8 mouse cellular contexts compared by ENCODE assay signal in the genomic region with DNA sequence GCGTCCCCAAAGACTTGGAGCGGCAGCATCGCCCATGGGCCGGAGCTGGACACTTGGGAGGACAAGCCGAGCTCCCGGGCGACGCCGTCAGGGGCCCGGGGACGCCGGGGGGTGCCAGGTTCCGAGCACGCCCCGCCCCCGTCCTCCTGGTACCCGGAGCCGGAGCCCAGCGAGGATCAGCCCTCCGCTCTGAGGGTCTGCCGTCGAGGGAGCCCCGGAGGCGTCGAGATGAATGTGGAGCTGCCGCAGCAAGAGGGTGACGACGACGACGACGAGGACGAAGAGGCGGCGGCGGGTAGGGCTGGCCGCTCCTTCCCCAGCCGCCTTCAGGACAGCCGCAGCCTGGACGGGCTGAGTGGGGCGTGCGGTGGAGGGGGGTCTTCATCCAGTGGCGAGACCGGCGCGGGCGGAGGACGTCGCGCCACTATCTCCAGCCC. TPM values are rescaled to one million over a fixed set of nuclear protein-coding genes. Genes with fewer than 3 reads are reported as not detected.
A peak's percentile ranks its signal among the peaks of the same experiment; 100 is the strongest.
DNase-seq lines count a peak whose midpoint lies in the region; ATAC-seq lines count a peak whose summit lies in the region.

No protein-coding gene starts in this region.

- WGBS in embryonic facial prominence, embryonic 12.5 days, result 1% methylated on average over 49 of the region's 49 CpGs
- WGBS in intestine, embryonic 14.5 days, result under 1% methylated on average over 47 of the region's 49 CpGs
- under 1% methylated on average over 39 of the region's 49 CpGs for WGBS in midbrain, embryonic 12.5 days

- no peaks in the 10 kb centered on the region for H3K36me3 ChIP-seq in embryonic facial prominence, embryonic 12.5 days
- H3K36me3 ChIP-seq in intestine, embryonic 14.5 days (ENCODE audit: control insufficient read depth, insufficient read depth, low read length), result no peaks in the 10 kb centered on the region
- no peaks in the 10 kb centered on the region for H3K36me3 ChIP-seq in midbrain, embryonic 12.5 days

- ATAC-seq in embryonic facial prominence, embryonic 12.5 days (ENCODE audit: insufficient number of reproducible peaks, insufficient read depth, low FRiP score, low TSS enrichment), result peak; percentile 17; the same call in 1 of the 2 replicates
- ATAC-seq in intestine, embryonic 14.5 days (replicated peaks; ENCODE audit: low FRiP score, low TSS enrichment, low read depth), result peak; percentile 15; the same call in 1 of the 2 replicates
- ATAC-seq in midbrain, embryonic 12.5 days (ENCODE audit: low FRiP score, low read depth), result peak; percentile 3; the same call in 1 of the 2 replicates

- peak; percentile 61 to 64 for DNase-seq in adrenal gland, adult 18-20 months (ENCODE audit: low spot score in 2 of 2)
- DNase-seq in adrenal gland, adult 2 months, result no peak
- DNase-seq in left cerebral cortex, postnatal 4 days, result peak; percentile 54
- DNase-seq in left cerebral cortex, postnatal 36 days (ENCODE audit: low spot score in 2 of 2), result no peak
- peak; percentile 82 for DNase-seq in intestine, embryonic 14.5 days (ENCODE audit: low spot score)
- no peak for DNase-seq in frontal cortex, postnatal 10 days (ENCODE audit: low spot score in 2 of 2)

- intact Hi-C loops in left cerebral cortex, postnatal 4 days (cut with DNase I), result no loop called here
- intact Hi-C loops in left cerebral cortex, postnatal 36 days (cut with DNase I), result loop anchor here (5.0 to 10.0 kb wide), 2 partner anchors 37 to 185 kb away; a partner anchor contains a TSS

- H3K9ac ChIP-seq in embryonic facial prominence, embryonic 12.5 days, result peak overlapping the region; percentile 64
- H3K9ac ChIP-seq in intestine, embryonic 14.5 days (ENCODE audit: low read length), result peak overlapping the region; percentile 84
- H3K9ac ChIP-seq in midbrain, embryonic 12.5 days (replicated peaks), result peak overlapping the region; percentile 87

- H3K9me3 ChIP-seq in embryonic facial prominence, embryonic 12.5 days, result no peaks in the 10 kb centered on the region
- H3K9me3 ChIP-seq in intestine, embryonic 14.5 days (ENCODE audit: control insufficient read depth, low read length), result no peaks in the 10 kb centered on the region
- no peaks in the 10 kb centered on the region for H3K9me3 ChIP-seq in midbrain, embryonic 12.5 days

- H3K27me3 ChIP-seq in embryonic facial prominence, embryonic 12.5 days, result no peaks in the 10 kb centered on the region
- no peaks in the 10 kb centered on the region for H3K27me3 ChIP-seq in intestine, embryonic 14.5 days (replicated peaks; ENCODE audit: control insufficient read depth, insufficient read depth, low read length)
- H3K27me3 ChIP-seq in midbrain, embryonic 12.5 days, result peaks cover 7% of the 10 kb centered on the region; the same call in 1 of the 2 replicates

- H3K4me1 ChIP-seq in embryonic facial prominence, embryonic 12.5 days, result peaks cover 23% of the 10 kb centered on the region
- peaks cover 21% of the 10 kb centered on the region for H3K4me1 ChIP-seq in intestine, embryonic 14.5 days (replicated peaks; ENCODE audit: control insufficient read depth, insufficient read depth, low read length)
- H3K4me1 ChIP-seq in midbrain, embryonic 12.5 days, result peaks cover 29% of the 10 kb centered on the region

- peak overlapping the region; percentile 83 for H3K27ac ChIP-seq in embryonic facial prominence, embryonic 12.5 days
- peak overlapping the region; percentile 89 for H3K27ac ChIP-seq in intestine, embryonic 14.5 days (ENCODE audit: low read depth)
- H3K27ac ChIP-seq in midbrain, embryonic 12.5 days (replicated peaks), result peak overlapping the region; percentile 92

- peak overlapping the region; percentile 96 for H3K4me2 ChIP-seq in embryonic facial prominence, embryonic 12.5 days (replicated peaks)
- H3K4me2 ChIP-seq in intestine, embryonic 14.5 days (ENCODE audit: low read length), result peak overlapping the region; percentile 80
- peak overlapping the region; percentile 93 for H3K4me2 ChIP-seq in midbrain, embryonic 12.5 days (replicated peaks)

- peak overlapping the region; percentile 87 for H3K4me3 ChIP-seq in embryonic facial prominence, embryonic 12.5 days
- H3K4me3 ChIP-seq in intestine, embryonic 14.5 days (ENCODE audit: low read depth, low read length), result peak overlapping the region; percentile 78
- H3K4me3 ChIP-seq in midbrain, embryonic 12.5 days, result peak overlapping the region; percentile 85

RNA-seq across cellular contexts. Expression of a gene that starts 0.5 kb away (rescaled TPM):
- 10 to 100 TPM; 23.7 to 23.9 TPM for total RNA-seq in adrenal gland, adult 18-20 months (2021)
- 10 to 100 TPM; 21.3 to 26.4 TPM for total RNA-seq in adrenal gland, adult 2 months (2021)
- 38.9 and 41.4 TPM in 2 replicates for polyA plus RNA-seq in adrenal gland, adult 2 months (2012; rRNA removed)
- total RNA-seq in left cerebral cortex, postnatal 4 days (2021), result 10 to 100 TPM; 23.8 to 25.2 TPM
- 10 to 100 TPM; 30.7 to 38.4 TPM for total RNA-seq in left cerebral cortex, postnatal 36 days (2021)
- 12.3 and 12.6 TPM in 2 replicates for polyA plus RNA-seq in embryonic facial prominence, embryonic 12.5 days (2016; fragmentation: Nextera tagmentation; extraction: Ambion mirVana)
- 8.8 TPM in 2 replicates for polyA plus RNA-seq in intestine, embryonic 14.5 days (2014; fragmentation: Nextera tagmentation; extraction: Ambion mirVana)
- 13.3 and 16.3 TPM in 2 replicates for polyA plus RNA-seq in midbrain, embryonic 12.5 days (2016; fragmentation: Nextera tagmentation; extraction: Ambion mirVana)

RNA-seq across cellular contexts. Expression of a gene that starts 10.6 kb away (rescaled TPM):
- total RNA-seq in adrenal gland, adult 18-20 months (2021), result 10 to 100 TPM in 1 of 2 experiments, 1 to 10 TPM in 1; 8.1 to 11.9 TPM
- 10 to 100 TPM in 1 of 2 experiments, 1 to 10 TPM in 1; 9.5 to 16.9 TPM for total RNA-seq in adrenal gland, adult 2 months (2021)
- 46.6 and 49.1 TPM in 2 replicates for polyA plus RNA-seq in adrenal gland, adult 2 months (2012; rRNA removed)
- total RNA-seq in left cerebral cortex, postnatal 4 days (2021), result 10 to 100 TPM; 13.9 to 14.8 TPM
- 10 to 100 TPM; 19.5 to 20.5 TPM for total RNA-seq in left cerebral cortex, postnatal 36 days (2021)
- polyA plus RNA-seq in embryonic facial prominence, embryonic 12.5 days (2016; fragmentation: Nextera tagmentation; extraction: Ambion mirVana), result 36.8 and 43.5 TPM in 2 replicates
- polyA plus RNA-seq in intestine, embryonic 14.5 days (2014; fragmentation: Nextera tagmentation; extraction: Ambion mirVana), result 50.1 and 58.9 TPM in 2 replicates
- 45.1 and 48.3 TPM in 2 replicates for polyA plus RNA-seq in midbrain, embryonic 12.5 days (2016; fragmentation: Nextera tagmentation; extraction: Ambion mirVana)

RNA-seq across cellular contexts. Expression of a gene that starts 14.5 kb away (rescaled TPM):
- total RNA-seq in adrenal gland, adult 18-20 months (2021), result 1 to 10 TPM; 1.4 to 1.9 TPM
- 1 to 10 TPM; 1.7 to 2.8 TPM for total RNA-seq in adrenal gland, adult 2 months (2021)
- polyA plus RNA-seq in adrenal gland, adult 2 months (2012; rRNA removed), result 10.8 and 11.2 TPM in 2 replicates
- 1 to 10 TPM; 8.2 to 10.0 TPM for total RNA-seq in left cerebral cortex, postnatal 4 days (2021)
- total RNA-seq in left cerebral cortex, postnatal 36 days (2021), result 1 to 10 TPM in 1 of 2 experiments, under 1 TPM in 1; 0.43 to 1.1 TPM
- 148 and 152 TPM in 2 replicates for polyA plus RNA-seq in embryonic facial prominence, embryonic 12.5 days (2016; fragmentation: Nextera tagmentation; extraction: Ambion mirVana)
- 150 and 170 TPM in 2 replicates for polyA plus RNA-seq in intestine, embryonic 14.5 days (2014; fragmentation: Nextera tagmentation; extraction: Ambion mirVana)
- polyA plus RNA-seq in midbrain, embryonic 12.5 days (2016; fragmentation: Nextera tagmentation; extraction: Ambion mirVana), result 139 and 142 TPM in 2 replicates

RNA-seq across cellular contexts. Expression of a gene that starts 28.3 kb away (rescaled TPM):
- total RNA-seq in adrenal gland, adult 18-20 months (2021), result 100 to 1,000 TPM; 106 to 137 TPM
- 100 to 1,000 TPM; 104 to 130 TPM for total RNA-seq in adrenal gland, adult 2 months (2021)
- polyA plus RNA-seq in adrenal gland, adult 2 months (2012; rRNA removed), result 425 and 479 TPM in 2 replicates
- total RNA-seq in left cerebral cortex, postnatal 4 days (2021), result 100 to 1,000 TPM; 579 to 594 TPM
- 1,000 to 10,000 TPM; 1,090 to 1,186 TPM for total RNA-seq in left cerebral cortex, postnatal 36 days (2021)
- polyA plus RNA-seq in embryonic facial prominence, embryonic 12.5 days (2016; fragmentation: Nextera tagmentation; extraction: Ambion mirVana), result 84.3 and 85.0 TPM in 2 replicates
- 76.7 TPM in 2 replicates for polyA plus RNA-seq in intestine, embryonic 14.5 days (2014; fragmentation: Nextera tagmentation; extraction: Ambion mirVana)
- 123 and 131 TPM in 2 replicates for polyA plus RNA-seq in midbrain, embryonic 12.5 days (2016; fragmentation: Nextera tagmentation; extraction: Ambion mirVana)

RNA-seq across cellular contexts. Expression of a gene that starts 35.0 kb away (rescaled TPM):
- total RNA-seq in adrenal gland, adult 18-20 months (2021), result 10 to 100 TPM; 66.6 to 77.7 TPM
- total RNA-seq in adrenal gland, adult 2 months (2021), result 10 to 100 TPM; 55.0 to 75.9 TPM
- 41.3 and 76.1 TPM in 2 replicates for polyA plus RNA-seq in adrenal gland, adult 2 months (2012; rRNA removed)
- 10 to 100 TPM; 52.8 to 58.0 TPM for total RNA-seq in left cerebral cortex, postnatal 4 days (2021)
- total RNA-seq in left cerebral cortex, postnatal 36 days (2021), result 100 to 1,000 TPM; 106 to 122 TPM
- polyA plus RNA-seq in embryonic facial prominence, embryonic 12.5 days (2016; fragmentation: Nextera tagmentation; extraction: Ambion mirVana), result 11.4 and 11.5 TPM in 2 replicates
- polyA plus RNA-seq in intestine, embryonic 14.5 days (2014; fragmentation: Nextera tagmentation; extraction: Ambion mirVana), result 10.5 and 13.4 TPM in 2 replicates
- 9.8 and 10.9 TPM in 2 replicates for polyA plus RNA-seq in midbrain, embryonic 12.5 days (2016; fragmentation: Nextera tagmentation; extraction: Ambion mirVana)

Comparison
In these comparisons a context has a peak if more than half of its experiments do, and no peak if none do; other contexts are left out.
1. DNase-seq: peak in adrenal gland, adult 18-20 months (2 of 2), left cerebral cortex, postnatal 4 days (single experiment) and intestine, embryonic 14.5 days (single experiment); none in adrenal gland, adult 2 months (single experiment), left cerebral cortex, postnatal 36 days (0 of 2) and frontal cortex, postnatal 10 days (0 of 2).
2. Peak in every context shown above with its lines, with median percentiles within 50 percentile points of each other: ATAC-seq, H3K27ac ChIP-seq, H3K4me2 ChIP-seq, H3K4me3 ChIP-seq and H3K9ac ChIP-seq.